Mouse (Mus musculus) kidney, adult 11 months (tissue): ENCODE results near the gene Vmn1r217.
"Not testable (repeated sequence)": the region's sequence is repeated elsewhere in the genome, so short reads cannot be mapped to it uniquely, and the experiment has no call there.

Source experiments
- DNase-seq: peaks from one replicate; pipeline ENCODE4 v3.0.0; 2022

Gene Vmn1r217

DNA sequence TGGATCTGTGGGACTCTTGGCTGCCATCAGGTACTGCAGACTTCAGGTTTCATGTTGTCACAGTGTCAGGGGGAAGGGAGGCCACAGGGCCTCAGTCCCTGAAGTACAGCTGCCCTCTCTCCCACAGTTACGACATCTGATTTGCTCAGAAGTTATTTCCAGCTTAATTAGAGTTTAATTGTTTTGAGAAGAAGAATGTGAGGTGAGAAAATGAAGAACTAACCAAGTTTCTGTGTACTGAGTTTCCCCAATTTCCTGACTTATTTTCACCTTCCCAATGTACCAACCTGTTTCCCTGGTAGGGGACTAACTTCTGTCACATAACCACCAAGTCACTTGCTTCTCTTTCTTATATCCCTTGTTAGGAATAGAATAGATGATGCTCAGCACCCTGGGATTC, at the start of gene Vmn1r217:
Gene Vmn1r217 (minus strand): TSS at position 101 of the 400 bp plus-strand sequence.
- DNase-seq, result not testable (repeated sequence)

DNA sequence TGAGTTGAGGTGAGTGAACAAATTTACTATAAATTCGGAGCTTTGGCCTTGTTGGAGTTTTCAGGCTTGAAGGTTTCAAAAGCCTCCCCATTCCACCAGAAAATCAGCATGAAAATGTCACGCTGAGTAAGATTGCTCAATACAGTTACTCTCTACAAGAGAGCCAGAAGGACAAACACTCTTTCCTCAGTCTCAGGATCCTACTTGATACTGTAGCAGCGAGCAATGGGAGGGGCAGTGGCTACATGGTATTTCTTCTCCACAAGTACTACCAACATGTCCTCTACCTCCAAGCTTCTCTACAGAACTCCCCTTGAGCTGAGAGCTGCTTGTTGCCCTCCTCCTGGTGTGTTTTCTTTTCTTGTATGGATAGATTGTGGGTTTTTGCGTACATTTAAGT, 48.4 kb upstream of the Vmn1r217 start:
- DNase-seq, result not testable (repeated sequence)

DNA sequence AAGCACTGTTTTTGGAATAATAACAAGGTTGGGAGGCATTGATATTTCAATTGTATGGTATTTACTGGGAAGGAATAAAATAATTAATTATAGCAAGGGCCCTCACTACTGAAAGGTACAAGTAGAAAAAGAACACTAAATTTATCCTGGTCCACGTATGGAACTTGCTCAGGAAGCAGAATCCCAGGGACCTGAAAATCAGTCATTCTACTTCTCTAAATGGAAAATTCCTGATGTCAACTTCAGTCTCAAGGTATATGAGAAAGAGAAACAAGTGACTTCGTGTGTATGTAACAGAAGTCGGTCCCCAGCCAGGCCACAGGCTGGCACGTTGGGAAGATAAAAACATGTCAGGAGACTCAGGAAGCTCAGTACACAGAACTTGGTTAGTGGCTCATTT, 41.0 kb upstream of the Vmn1r217 start, which contains the start of gene Vmn1r219:
Gene Vmn1r219 (plus strand): TSS at position 301 of the 400 bp plus-strand sequence.
- no peak for DNase-seq

DNA sequence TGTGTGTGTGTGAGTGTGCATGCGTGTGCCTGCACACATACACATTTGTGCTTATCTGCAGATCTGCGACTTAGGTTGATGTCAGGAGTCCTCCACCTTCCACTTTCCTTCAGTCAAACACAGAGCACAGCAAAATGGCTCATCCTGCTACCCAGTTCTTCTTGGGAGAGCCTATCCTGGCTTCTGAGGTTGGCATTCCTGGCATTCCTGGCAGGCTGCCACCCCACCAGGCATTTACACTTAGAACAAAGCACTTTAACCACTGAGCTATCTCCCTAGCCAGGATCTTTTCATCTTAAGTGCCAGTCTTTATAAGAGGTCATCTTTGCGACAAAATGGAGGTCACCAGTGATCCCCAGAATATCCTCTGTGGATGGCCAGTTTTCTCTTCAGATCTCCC, 39.8 kb upstream of the Vmn1r217 start:
- peak; percentile 34 for DNase-seq

DNA sequence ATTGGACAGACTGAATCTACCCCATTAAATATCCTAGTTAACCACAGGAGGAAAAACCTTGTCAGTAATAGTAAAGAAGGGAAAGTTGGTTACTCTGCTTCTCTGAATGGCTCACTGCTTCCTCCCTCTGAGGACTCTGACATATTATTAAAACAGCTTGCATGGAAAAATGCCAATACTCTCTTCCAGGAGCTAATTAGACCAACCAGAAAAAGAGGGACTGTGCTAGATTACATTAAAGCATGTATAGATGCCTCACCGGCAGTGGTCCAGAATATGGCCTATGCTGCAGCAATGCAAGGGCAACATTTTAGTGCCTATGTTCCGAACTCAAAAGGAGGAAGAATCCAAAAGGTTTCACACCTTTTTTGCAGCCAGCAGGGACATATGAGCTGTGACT, 20.9 kb upstream of the Vmn1r217 start:
- no peak for DNase-seq

DNA sequence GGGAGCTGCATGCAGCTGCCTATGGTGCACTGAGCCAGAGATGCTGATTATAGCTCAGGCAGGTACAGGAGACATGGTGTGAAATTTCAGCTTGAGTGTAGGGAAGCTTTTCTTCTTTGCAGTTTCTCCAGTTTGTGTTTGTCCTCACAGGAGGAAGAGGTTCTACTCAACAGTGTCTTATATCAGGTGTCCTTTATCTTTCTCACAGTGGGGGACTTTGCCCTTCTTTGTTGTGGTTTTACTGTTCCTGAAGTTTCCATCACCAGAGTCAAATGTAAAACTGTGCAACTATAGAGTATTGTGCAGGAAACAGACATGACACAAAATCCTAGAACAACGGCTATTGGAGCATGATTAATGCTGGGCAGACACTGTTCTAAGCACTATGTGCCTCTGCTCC, 15.5 kb upstream of the Vmn1r217 start:
- DNase-seq, result no peak

DNA sequence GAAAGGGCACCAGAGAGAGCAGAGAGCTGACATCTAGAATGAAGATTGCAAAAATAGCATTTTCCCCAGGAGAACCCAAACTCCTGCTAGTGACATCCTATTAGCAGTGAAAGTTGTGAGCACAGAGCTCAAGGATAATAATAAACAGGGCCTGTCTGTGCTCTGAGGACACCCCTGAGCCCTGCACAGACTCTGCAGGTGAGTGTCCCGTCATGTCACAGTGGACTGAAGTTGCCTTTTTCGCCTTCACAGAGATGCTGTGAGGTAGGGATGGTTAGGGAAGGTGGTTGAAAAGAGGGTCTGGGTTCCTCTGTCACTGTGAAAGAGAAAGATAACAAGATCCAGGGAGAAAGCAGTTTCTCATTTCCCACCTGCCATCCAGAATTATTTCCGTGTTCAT, 15.1 kb upstream of the Vmn1r217 start, which contains the start of gene Vmn1r218:
Gene Vmn1r218 (plus strand): TSS at position 57 of the 400 bp plus-strand sequence.
- no peak for DNase-seq

DNA sequence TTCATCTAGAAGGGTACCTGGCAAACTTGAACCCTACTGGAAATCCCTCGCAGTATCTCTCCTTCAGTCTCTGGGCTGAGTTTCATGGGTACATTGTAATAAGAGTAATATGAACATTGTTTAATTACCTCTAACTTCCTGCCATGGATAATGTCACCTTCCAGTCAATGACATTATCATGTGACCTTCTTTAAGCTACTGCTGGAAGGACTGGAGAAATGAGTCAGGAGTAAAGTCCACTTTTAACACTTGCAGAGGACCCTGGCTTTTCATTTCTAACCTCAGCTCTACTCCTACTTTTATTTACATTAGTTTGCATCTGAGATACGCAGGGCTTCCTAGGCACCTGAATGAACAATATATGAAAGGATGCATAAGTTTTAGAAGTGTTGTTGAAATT, 2.6 kb upstream of the Vmn1r217 start:
- DNase-seq, result no peak

DNA sequence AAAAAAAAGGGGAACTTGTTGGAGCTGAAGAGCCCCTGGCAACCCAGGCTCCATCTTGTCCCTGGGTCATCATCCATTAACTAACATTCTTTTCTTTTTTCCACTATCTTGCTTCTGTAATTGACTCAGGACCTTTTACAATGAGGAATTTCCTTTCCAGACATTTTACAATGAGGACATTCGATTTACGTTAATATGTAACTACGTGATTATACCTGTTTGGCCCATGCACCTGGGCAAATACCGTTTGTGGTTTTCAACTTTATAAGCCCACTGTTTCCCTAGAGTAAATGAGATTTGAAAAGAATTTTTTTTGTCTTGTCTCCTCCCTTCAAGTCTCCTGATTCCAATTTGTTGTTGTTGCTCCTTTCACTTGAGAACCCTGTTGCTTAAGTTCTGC, 23.6 kb downstream of the Vmn1r217 start:
- no peak for DNase-seq

DNA sequence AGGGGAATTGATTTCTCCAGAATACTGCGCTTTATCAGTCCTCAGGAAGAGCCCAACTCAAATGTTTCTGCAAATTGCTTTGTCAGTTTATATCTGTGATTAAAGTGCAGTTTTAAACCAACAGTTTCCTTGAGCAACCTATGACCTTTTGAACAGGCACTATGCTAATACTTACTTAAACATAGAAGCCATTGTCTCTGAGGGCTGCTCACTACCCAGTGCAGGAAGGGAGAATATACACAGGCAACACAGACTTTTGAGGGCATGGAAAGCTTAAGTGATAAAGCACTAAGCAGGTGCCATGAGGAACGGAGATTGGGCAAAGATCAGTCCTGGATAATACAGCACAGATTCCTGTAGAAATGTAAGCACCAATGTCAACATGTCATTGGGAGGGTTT, 48.7 kb downstream of the Vmn1r217 start:
- no peak for DNase-seq

DNA sequence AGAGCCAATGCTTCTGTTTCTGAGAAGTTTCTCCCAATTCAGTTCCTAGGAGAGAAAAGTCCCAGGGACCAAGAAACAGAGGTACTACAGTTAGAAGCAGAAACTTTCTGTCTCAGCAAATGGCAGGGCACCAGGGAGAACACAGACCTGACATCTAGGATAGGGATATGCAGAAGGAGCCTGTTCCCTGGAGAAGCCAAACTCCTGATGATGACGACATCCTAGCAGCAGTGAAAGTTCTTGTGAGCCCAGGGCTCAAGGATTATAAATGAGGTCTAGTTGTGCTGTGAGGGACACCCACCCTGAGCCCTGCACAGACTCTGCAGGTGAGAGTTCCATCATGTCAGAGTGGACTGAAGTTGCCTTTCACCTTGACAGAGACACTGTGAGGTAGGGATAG, 50.3 kb downstream of the Vmn1r217 start, which contains the start of gene Vmn1r215:
Gene Vmn1r215 (plus strand): TSS at position 301 of the 400 bp plus-strand sequence.
- no peak for DNase-seq

DNA sequence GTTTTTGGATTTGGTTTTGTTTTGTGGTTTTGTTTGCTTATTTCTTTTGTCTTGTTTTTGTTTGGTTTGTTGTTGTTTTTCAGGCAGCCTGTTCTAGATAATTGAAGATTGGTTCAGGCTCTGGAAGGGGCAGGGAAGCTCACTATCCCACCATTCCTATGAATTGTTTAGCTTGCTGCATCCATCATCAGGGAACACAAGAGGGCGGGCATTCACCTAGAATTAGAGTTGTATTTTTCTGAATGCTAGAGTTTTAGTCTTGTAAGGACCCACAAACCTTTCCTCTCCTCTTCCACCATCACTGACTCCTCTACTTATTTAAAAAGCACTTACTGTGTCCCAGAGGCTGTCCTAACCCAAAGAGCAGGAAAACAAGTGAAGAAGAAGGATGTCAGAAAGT, 60.2 kb downstream of the Vmn1r217 start:
- no peak for DNase-seq
